Mouse (Mus musculus) hindbrain, postnatal 0 days (tissue): ENCODE results near the gene Gpc6. TPM values are rescaled to one million over a fixed set of nuclear protein-coding genes. Genes with fewer than 3 reads are reported as not detected.

ENCODE experiments used
- ATAC-seq: fragments of 200-750 bp; cut with Nextera tagmentation; 2 replicates; pipeline ENCODE4 v1.8.0; 2017; ENCODE audit warnings: mild to moderate bottlenecking, moderate TSS enrichment, moderate library complexity
- DNase-seq: peaks from one replicate; pipeline ENCODE4 v3.0.0-alpha.2; 2015; ENCODE audit warnings: low spot score
- H3K27ac ChIP-seq: fragments of 300-500 bp; sonication (generic); 2 replicates; pipeline ENCODE4 v1.5.1; 2014; ENCODE audit warnings: mild to moderate bottlenecking
- H3K27me3 ChIP-seq: fragments of 300-500 bp; sonication (generic); 2 replicates; pipeline ENCODE4 v1.6.1; 2014; ENCODE audit warnings: low read length, mixed read lengths; ENCODE audit not compliant: insufficient read depth
- H3K36me3 ChIP-seq: fragments of 300-500 bp; sonication (generic); 2 replicates; pipeline ENCODE4 v1.6.1; 2014; ENCODE audit warnings: low read length, mixed read lengths; ENCODE audit not compliant: insufficient read depth
- H3K4me1 ChIP-seq: fragments of 300-500 bp; sonication (generic); 2 replicates; pipeline ENCODE4 v1.6.1; 2014; ENCODE audit warnings: antibody characterized with exemption, low read length, mixed read lengths; ENCODE audit not compliant: insufficient read depth
- H3K4me2 ChIP-seq: fragments of 300-500 bp; sonication (generic); 2 replicates; pipeline ENCODE4 v1.6.1; 2014; ENCODE audit warnings: low read depth, mild to moderate bottlenecking, low read length, moderate library complexity, mixed read lengths
- H3K4me3 ChIP-seq: fragments of 300-500 bp; sonication (generic); 2 replicates; pipeline ENCODE4 v1.5.1; 2014; ENCODE audit warnings: low read length
- H3K9ac ChIP-seq: fragments of 300-500 bp; sonication (generic); replicated peaks from 2 replicates; pipeline ENCODE4 v1.6.1; 2014; ENCODE audit warnings: mild to moderate bottlenecking, low read length, moderate library complexity, mixed read lengths
- H3K9me3 ChIP-seq: fragments of 300-500 bp; sonication (generic); 2 replicates; pipeline ENCODE4 v1.6.1; 2016; ENCODE audit warnings: low read length, mixed read lengths
- CTCF ChIP-seq: IDR thresholded peaks from 2 replicates; pipeline ENCODE4 v1.5.1; 2016; ENCODE audit warnings: antibody characterized with exemption, control low read depth, low read depth
- WGBS: fragments of 180-500 bp; shearing (Covaris S2); extraction: QIAGEN DNeasy Blood & Tissue Kit; methylation state at CpG from one replicate; pipeline ENCODE4 v1.1.7; 2014; 5-methylcytosine and 5-hydroxymethylcytosine counted together
- polyA plus RNA-seq: library from polyadenylated mRNA; unstranded; fragments of >200 nt; fragmentation: Nextera tagmentation; extraction: Ambion mirVana; gene quantifications from 2 replicates; pipeline ENCODE4 v1.2.1, GENCODE M21; 2015
- total RNA-seq: library from RNA; depleted of rRNA; stranded (reverse); fragments of >200 nt; gene quantifications from 2 replicates; pipeline ENCODE4 v1.2.3, GENCODE M21; 2014

Gene Gpc6
- total and polyA plus RNA-seq, 2 experiments from 2014 or later: 17.9 to 28.5 TPM

DNA sequence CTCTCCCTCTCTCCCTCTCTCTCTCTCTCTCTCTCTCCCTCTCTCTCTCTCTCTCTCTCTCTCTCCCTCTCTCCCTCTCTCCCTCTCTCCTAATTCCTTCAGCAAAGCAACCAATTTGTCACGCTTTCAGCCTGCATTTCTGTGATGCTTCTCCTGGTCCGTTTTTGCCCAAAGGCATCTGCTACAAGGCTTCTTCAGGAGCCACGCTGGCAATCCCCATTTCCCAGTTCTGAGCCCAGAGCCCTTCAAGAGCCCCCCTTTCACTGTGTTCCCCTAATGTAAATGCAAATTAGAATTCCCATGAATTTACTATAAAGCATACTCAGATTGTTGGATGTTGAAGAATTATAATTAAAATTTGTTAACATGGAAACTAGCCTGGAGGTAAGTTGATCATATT lies 686.0 kb downstream of the Gpc6 start:
- TF ChIP-seq CTCF: no peak
- no peak overlapping the region for H3K27ac ChIP-seq

DNA sequence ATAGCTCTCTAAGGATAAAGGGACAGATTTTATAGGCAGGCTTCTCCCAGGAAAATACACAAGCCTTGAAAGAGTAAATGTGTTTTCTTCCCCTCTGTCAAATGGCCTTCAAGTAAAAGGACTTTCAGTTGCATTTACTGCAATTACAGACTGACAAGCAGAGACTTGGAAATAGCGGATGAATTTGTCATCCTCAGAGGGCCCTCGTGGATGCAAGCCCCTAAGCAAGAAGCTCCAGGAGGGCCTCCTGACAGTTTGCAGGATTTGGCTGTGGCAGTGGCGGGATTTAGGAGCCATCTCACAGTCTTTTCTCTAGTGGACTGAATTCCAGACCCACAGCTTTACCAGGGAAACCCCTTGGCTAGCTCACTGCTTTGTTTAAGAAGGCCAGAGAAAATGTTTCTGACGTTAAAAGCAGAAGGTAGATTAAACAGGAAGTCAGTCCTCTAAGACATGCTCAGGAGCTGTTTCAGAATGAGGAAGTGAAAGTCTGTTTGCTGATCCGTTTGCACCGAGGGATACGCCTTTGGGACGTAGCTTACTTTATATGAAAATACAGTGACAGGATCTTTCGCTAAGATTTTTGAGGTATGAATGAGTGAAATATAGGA lies 700.1 kb downstream of the Gpc6 start:
- Histone ChIP-seq H3K9me3 (no peaks in the 10 kb centered on the region), H3K4me2 (no peak overlapping the region), H3K9ac (no peak overlapping the region), H3K27me3 (no peaks in the 10 kb centered on the region), H3K27ac (no peak overlapping the region), H3K4me3 (no peak overlapping the region), H3K36me3 (no peaks in the 10 kb centered on the region), H3K4me1 (no peaks in the 10 kb centered on the region)
- WGBS: 71% methylated on average over 9 of the region's 9 CpGs
- no peak for ATAC-seq
- no peak for DNase-seq
- no peak for TF ChIP-seq CTCF

More for the DNA sequence above, 686.0 kb downstream of the Gpc6 start:
- ATAC-seq: no peak
- DNase-seq: no peak
- H3K9me3 ChIP-seq: no peaks in the 10 kb centered on the region
- no peak overlapping the region for H3K4me3 ChIP-seq
- no peak overlapping the region for H3K9ac ChIP-seq
- H3K27me3 ChIP-seq: no peaks in the 10 kb centered on the region
- 37% methylated on average over 3 of the region's 3 CpGs for WGBS
- H3K4me1 ChIP-seq: no peaks in the 10 kb centered on the region
- no peak overlapping the region for H3K4me2 ChIP-seq
- no peaks in the 10 kb centered on the region for H3K36me3 ChIP-seq

DNA sequence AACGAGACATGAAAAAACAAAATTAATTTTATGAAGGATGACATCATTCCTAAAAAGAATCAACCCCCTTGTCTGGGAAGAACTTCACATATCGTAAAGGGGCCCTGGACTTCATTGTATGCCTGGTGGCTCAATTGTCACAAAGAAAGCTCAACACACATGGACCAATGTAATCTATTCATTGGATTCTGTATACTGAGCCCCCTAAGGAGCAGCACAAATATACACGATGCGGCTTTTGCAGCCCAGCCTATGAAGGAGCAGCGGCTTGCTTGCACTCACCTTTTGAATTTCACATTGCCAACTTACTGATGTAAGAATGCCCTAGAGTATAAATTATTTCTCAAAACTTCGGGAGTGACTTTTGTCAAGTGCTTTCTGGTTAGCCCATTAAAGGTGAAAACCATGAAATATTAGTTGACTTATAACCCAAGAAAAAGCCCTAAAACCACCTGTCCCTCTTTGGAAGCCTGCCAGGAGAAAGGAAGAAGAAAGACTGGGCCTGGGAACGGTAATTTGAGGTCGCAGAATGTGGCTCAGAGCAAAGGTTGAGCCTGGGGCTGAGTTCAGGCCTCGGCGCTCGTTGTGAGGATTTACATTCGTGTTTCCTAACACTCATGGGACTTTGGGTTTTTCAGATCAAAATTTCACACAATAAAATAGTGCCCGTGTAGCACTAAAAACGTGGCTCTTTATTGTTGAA lies 709.3 kb downstream of the Gpc6 start:
- Histone ChIP-seq H3K4me3 (no peak overlapping the region), H3K9me3 (no peaks in the 10 kb centered on the region), H3K4me1 (no peaks in the 10 kb centered on the region), H3K36me3 (no peaks in the 10 kb centered on the region), H3K9ac (no peak overlapping the region), H3K4me2 (no peak overlapping the region), H3K27ac (no peak overlapping the region), H3K27me3 (no peaks in the 10 kb centered on the region)
- DNase-seq (no peak), ATAC-seq (no peak)
- TF ChIP-seq CTCF: no peak
- WGBS: 81% methylated on average over 14 of the region's 14 CpGs

DNA sequence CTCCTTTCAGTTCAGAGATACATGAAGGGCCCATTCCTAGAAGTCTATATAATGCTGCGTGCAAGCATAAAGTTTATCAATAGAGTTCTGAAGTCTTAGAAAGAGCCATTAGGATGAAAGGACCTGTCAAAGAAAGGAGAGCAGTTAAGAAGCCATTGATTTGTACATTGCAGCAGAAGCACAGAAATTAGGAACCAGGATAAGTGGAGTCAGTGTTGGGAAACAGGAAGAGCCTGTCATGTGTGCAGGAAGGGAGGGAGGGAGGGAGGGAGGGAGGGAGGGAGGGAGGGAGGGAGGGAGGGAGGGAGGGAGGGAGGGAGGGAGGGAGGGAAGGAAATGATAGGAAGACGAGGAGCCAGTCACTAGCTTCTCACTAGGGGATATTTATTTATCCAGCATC lies 716.7 kb downstream of the Gpc6 start:
- Histone ChIP-seq H3K36me3 (no peaks in the 10 kb centered on the region), H3K4me1 (no peaks in the 10 kb centered on the region), H3K4me2 (no peak overlapping the region), H3K27ac (no peak overlapping the region), H3K27me3 (no peaks in the 10 kb centered on the region), H3K9me3 (no peaks in the 10 kb centered on the region), H3K4me3 (no peak overlapping the region), H3K9ac (no peak overlapping the region)
- no peak for ATAC-seq
- WGBS: 77% methylated on average over 2 of the region's 2 CpGs
- DNase-seq: no peak
- no peak for TF ChIP-seq CTCF

DNA sequence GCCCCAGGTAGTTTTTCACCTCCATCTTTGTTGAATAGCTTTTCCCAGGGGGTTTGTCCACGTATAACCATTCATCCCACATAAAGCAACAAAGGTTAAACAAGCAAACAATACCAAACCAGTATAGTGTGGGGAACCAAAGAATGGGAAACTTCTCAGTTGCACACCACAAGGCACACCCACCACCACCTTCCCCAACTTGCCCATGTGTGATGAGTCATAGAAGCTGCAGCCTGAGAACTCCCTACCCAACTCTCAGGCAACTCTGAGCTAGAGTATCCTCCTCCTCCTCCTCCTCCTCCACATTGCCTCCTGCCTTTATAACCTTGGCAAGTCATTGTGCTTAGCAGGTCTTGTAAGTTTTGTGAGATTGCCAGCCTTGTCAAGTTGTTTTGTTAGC lies 718.0 kb downstream of the Gpc6 start:
- ATAC-seq: no peak
- no peaks in the 10 kb centered on the region for H3K36me3 ChIP-seq
- no peaks in the 10 kb centered on the region for H3K9me3 ChIP-seq
- H3K9ac ChIP-seq: no peak overlapping the region
- DNase-seq: no peak
- H3K4me2 ChIP-seq: no peak overlapping the region
- H3K27me3 ChIP-seq: no peaks in the 10 kb centered on the region
- H3K4me3 ChIP-seq: no peak overlapping the region
- no peak for TF ChIP-seq CTCF
- H3K4me1 ChIP-seq: no peaks in the 10 kb centered on the region
- WGBS: 84% methylated on average over 1 of the region's 1 CpGs
- no peak overlapping the region for H3K27ac ChIP-seq

DNA sequence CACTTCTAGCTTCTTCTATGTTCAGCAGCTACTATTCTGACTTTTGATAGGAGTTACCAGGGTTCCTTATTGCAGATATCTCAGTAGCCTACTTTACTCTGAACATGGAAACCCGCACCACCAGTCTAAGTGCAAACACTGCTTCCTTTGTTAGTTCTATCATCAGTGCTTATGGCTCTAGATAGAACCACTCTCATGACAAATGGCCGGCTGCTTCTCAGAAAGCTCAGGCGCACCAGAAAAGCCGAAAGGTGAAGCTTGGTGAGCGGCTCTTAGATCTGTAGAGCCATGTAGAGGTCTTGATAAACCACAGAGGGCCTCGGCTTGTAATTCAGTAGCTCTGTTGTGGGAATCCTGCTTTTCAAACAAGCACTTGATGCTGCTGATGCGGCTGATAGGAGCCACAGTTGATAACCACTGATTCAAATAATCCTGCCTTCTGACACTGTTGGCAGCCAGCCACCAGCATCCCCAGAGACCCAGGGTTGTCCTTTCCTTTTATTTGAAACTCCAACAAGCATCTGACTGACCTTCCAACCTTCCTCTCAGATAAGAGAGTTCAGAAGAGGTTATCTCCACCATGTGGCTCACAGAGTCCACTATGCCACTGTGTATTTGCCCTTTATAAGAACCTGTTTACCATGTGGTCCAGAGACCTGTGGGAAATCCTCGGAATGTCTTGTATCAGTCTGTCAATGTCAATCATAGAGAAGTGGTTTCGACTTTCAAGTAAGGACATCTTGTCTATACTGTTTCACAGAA lies 723.3 kb downstream of the Gpc6 start:
- Histone ChIP-seq H3K4me3 (no peak overlapping the region), H3K9me3 (no peaks in the 10 kb centered on the region), H3K9ac (no peak overlapping the region), H3K4me1 (no peaks in the 10 kb centered on the region), H3K27ac (no peak overlapping the region), H3K27me3 (no peaks in the 10 kb centered on the region), H3K4me2 (no peak overlapping the region), H3K36me3 (no peaks in the 10 kb centered on the region)
- WGBS: 83% methylated on average over 9 of the region's 9 CpGs
- no peak for TF ChIP-seq CTCF
- ATAC-seq: no peak
- peak; percentile 12 for DNase-seq

DNA sequence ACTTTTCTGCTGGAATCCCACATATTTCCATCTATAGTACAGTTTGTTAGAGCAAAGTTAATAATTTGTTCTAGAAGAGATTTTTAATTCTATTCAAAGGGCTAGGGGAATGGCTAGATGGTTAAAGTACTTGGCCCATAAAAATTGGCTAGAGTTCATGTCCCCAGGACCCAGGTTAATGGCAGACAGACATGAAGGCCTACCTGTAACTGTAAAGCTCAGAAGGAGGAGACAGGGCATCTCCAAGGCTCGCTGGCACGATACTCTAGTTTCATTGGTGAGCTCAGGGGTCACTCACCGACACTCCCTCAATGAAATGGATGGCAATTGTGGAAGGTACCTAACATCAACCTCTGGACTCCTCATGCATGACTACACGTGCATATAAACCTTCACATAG lies 725.0 kb downstream of the Gpc6 start:
- 96% methylated on average over 4 of the region's 4 CpGs for WGBS
- TF ChIP-seq CTCF: no peak
- Histone ChIP-seq H3K4me1 (no peaks in the 10 kb centered on the region), H3K27ac (no peak overlapping the region), H3K36me3 (no peaks in the 10 kb centered on the region), H3K27me3 (no peaks in the 10 kb centered on the region), H3K4me3 (no peak overlapping the region), H3K9me3 (no peaks in the 10 kb centered on the region), H3K9ac (no peak overlapping the region), H3K4me2 (no peak overlapping the region)
- DNase-seq (no peak), ATAC-seq (no peak)
